Mouse (Mus musculus) CD4-positive, CD25-positive, alpha-beta regulatory T cell, adult 2 months (primary cell): ENCODE results near the gene Tmem63b.
A peak's percentile ranks its signal among the peaks of the same experiment; 100 is the strongest.

Experiments
- DNase-seq: peaks from one replicate; pipeline ENCODE4 v3.0.0-alpha.2; 2012; ENCODE audit warnings: low read depth, low spot score

Gene Tmem63b

GRCm38 (mm10) chr17:45686716-45687115 is at the start of gene Tmem63b:
Tmem63b (minus strand) TSS chr17:45686905.
- DNase-seq = peak; percentile 76

DNA sequence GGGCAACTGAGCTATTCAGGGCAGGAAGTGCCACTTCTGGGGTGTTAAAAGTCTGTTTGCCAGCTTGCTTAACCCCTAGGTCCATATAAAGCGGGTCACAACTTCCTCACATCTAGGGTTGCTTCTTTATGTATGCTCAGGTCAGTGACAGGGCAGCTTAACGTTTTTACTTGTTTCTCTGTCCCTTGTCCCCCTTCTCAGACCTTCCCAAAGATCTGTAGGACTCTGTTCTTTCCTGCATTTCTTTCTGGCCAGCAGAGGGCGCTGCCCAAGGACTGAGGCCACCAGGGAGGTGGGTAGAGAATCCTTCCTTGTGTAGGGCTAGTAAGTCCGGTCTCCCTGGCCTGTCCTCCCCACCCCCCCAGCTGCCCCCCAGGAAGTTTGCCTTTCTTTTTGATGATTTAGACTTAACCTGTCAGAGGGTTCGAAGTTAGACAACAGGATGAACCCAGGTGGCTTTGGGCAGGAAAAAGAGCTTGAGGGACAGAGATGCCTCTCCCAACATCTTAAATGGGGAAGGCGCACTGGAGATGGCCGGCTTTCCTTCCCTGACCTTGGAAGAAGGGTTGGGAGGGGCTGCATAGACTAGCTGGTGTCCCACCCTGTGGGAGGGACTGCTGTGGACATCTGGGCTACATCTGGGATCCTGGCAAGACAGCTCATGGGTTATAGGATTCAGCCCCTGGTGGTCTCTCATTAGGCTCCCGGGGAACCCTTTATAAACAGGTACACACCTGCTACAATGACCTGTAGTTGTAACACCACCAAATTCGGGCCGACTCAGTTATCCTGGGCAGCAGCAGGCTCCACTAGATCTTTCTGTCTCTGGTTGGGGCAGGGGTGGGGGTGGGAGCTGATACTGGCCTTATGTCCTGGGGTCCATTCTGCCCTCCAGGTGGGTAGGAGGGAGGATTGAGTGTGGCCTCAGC is 48.9 kb upstream of the Tmem63b start:
- peak; percentile 81 for DNase-seq

DNA sequence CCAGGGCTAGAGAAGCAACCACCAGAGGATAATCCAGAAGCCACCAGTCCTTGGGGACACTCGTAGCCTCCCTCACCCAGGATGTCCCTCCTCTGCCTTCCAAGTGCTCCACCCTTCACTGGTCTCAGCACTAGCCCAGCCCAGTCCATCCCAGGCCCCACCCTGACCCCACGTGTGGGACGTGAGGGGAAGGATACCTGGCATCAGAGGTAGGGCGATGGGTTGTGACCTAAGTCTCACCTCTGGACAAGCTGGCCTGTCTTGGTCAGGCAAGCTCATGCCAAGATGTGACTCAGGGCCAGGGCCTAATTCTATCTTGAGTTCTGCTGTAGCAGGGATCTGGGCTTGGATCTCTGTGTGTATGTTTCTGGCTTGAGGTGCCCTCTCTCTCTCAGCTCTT is 48.2 kb upstream of the Tmem63b start:
- DNase-seq = no peak

DNA sequence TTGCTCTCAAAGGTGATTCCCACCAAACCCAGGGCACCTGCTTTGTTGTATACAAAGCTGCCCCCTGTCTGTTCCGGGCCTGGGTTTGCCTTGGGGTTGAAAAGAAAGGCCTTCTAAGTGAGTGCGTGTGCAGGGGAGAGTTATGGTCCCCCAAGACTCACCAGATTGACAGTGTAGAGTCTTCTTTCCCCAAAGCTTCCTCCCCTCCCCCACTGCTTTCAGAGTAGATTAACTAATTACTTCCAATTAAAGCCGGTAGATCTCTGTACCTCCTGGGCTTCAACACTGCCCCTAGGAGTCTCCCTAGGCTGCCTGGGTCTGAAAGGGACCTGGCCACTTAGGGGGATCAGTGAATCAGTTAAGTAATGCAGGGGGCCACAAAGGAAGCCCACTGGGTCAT is 47.6 kb upstream of the Tmem63b start:
- no peak for DNase-seq

DNA sequence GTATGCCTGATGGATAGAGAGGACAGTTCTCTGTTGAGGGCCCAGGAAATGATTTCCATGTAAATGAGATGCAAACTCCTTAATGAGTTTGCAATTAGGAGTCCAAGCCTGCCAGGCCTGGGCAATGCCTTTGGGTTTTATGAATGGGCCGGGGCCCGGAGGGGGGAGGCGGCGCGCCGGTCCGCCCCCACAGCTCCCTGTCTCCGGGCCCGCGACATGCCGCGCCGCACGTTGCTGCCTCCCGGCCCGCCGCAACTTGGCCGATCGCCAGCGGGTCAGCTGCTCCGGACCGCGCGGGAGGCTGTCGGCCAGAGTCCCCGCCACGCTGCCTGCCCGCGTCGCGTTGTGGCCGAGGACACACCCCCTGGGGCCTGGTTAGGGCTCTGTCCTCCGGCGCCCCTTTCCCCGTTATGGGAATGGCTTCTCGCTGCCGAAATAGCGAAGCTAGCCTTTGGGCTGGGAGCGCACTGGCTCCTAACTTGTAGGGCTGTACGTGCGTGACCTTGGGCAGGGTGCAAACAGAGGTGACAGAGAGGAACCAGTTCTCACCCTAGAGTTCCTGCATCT is 47.1 kb upstream of the Tmem63b start, which contains the start of gene 1600014C23Rik:
TSS of gene 1600014C23Rik (minus strand) at position 110 of the 567 bp plus-strand sequence.
- no peak for DNase-seq

DNA sequence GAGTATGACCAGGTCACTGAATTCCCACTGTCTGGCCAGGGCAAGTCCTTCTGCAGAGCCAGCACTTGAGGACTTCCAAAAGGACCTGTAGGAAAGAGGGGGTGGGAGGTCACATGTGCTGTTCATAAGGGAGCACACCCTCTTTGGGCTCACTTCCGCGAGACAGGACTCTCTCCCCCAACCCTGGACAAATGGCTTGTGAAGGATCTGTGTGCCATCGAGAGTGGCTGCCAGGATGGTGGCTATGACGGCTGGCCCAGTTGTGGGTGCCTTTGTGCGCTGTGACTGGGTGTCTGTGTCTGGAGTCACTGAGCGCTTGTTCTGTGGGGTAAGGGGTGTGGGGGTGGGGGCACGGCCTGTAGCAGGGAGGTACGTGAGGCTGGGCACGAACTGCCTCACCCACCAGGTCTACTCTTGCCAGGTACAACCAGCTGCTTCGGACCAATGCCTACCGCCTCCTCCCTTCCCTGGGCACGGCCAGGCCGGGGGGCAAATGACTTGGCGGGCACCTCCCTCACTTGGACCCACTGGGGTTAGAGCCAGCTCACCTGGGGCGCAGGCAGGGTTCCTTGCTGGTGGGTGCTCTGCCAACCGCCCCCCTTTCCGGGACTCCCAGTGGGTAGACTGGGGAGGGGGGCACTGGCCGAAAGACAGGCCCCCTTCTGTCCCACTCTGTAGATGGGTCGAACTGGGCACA is 46.5 kb upstream of the Tmem63b start:
- DNase-seq = no peak

DNA sequence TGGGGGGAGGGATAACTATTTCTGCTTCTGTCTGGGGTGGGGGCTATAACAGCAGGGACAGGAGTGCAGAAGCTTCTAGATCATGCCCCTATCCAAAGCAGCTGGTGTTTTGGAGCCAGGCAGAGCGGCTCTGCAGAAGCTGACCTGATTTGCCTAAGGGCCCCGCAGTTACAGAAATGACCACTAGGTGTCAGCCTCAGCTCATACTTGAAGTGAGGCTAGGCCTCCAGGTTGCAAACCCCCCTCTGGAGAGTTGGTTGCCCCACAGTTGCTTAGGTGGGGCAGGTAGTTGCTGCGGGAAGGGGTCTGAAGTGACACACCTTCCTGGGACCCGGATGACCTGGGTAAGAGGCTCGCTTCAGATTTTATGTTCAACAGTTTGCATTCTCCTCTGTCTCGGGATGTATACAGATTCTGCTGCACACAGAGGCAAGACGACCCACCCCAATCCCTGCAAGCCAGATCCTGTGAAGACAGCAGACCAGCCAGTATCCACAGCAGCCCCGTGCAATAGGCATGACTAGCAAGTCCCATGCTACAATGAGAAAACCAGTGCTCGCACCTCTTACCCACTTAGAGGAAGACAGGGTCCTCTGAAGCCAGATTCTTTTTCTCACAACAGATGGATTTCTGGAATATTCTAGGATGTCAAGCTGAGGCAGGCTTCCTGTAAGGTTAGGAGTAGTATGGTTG is 44.6 kb upstream of the Tmem63b start:
- DNase-seq = peak; percentile 89

DNA sequence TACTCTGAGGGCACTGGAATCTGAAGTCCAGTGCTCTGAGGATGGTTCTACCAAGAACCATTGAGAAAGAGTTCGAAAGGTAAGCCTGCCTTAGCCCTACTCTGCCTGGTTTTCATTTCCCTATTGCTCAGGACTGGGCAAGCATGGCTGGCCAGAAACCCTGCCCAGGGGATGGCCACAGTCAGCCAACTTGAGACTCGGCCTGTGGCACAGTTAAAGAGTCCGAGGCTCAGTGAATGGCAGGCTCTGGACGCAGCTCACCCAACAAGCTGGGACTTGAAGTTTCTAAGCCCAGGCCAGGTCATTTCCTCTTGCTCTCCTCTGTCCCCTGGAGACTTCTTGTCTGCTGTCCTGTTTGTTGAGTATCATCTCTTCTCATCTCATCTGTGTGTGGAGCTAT is 44.0 kb upstream of the Tmem63b start:
- DNase-seq = no peak

GRCm38 (mm10) chr17:45729387-45729786 is 42.7 kb upstream of the Tmem63b start:
- DNase-seq = no peak

- no peak for DNase-seq
Observed at GRCm38 (mm10) chr17:45727983-45728723, 41.4 kb upstream of the Tmem63b start.

GRCm38 (mm10) chr17:45727481-45727880 is 40.8 kb upstream of the Tmem63b start:
- DNase-seq = no peak

- DNase-seq = no peak
Observed at GRCm38 (mm10) chr17:45726249-45726648, 39.5 kb upstream of the Tmem63b start.

GRCm38 (mm10) chr17:45724574-45724921 is 37.8 kb upstream of the Tmem63b start:
- no peak for DNase-seq

DNA sequence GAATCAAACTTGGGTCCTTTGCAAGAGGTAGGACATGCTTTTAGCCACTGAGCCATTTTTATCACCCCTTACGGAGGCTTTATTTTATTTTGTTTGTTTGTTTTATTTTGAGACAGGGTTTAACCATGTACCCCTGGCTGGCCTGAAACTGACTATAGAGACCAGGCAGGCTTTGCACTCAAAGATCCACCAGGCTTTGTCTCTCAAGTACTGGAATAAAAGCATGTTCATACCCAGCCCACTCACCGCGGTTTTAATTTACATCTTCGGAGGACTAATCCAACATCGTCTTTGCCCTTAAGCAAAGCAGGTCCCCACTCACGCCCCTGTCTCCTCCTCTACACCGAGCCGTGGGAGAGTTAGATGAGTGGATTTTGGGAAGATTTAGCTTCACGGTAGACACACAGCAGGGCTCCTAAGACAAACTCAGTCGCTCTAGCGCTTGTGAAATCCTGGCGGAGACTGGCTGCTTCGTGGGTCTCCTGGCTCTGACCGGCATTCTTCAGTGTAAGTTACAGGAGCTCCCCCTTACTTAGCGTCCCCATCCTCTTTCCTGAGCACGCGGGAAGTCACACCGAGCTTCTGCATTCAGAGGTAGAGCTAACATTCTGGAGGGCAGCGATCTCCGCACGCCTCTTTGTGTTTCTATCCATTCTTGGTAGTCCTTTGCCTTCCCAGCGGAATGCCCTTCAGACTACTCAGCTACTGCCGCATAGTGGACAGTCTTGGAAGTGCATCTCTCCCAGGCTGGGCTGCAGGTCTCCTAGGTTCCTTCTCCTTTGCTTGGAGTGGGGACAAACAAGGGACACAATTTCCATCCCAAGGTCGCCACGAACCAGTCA is 37.2 kb upstream of the Tmem63b start:
- peak; percentile 83 for DNase-seq

GRCm38 (mm10) chr17:45718323-45718722 is 31.6 kb upstream of the Tmem63b start:
- peak; percentile 79 for DNase-seq

DNA sequence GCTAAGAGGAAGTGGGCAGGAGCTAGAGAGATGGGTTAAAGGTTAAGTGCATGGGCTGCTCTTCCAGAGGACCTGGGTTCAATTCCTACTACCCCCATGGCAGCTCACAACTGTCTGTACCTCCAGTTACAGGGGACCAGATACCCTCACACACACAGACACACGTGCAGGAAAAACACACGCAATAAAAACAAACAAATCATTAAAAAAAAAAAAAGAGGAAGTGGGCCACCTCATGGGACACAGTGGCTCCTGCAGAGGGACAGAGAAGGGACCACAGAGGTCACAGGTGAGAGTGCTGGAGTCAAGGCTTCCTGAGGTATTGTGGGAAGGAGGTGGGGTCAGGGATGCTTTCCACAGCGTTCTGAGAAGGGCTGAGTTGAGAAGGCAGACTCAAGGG is 24.8 kb upstream of the Tmem63b start:
- no peak for DNase-seq

GRCm38 (mm10) chr17:45710407-45710806 is 23.7 kb upstream of the Tmem63b start:
- DNase-seq = no peak

DNA sequence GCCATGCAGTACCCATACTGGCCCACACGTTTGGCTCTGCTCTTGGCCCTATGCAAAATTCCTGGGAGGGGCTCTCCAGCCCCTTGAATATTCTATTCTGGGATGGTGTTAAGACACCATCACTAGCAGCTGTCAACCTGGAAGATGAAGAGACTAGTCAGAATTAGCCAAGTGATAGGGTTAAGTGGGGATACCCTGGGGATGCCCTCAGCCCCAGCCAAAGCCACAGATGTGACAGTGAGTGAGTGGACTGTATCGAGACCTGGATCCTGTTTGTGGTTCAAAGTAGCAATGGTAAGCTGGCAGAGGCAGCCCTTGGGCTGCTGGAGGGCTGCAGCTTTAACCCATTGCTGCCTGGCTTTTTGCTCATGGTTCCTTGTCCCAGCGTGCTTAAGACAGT is 23.1 kb upstream of the Tmem63b start:
- DNase-seq = no peak

DNA sequence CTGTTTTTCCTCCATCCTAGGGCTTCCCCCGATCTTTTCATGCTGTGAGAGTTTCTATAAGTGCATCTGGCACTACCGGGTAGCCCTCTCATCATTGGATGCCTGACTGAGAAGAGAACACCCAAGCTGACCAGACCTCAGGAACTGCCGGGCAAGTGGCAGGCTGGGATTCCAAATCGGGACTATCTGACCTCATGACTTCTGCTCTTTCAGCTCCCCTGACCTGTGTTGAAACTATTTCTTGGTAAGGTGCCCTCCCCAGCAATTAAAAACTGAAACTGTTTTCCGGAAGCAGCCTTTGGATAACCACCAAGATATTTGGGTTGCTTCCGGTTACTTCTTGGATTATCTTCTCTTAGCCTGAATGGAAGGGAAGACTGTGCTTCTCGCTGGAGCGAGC is 21.5 kb upstream of the Tmem63b start:
- no peak for DNase-seq

DNA sequence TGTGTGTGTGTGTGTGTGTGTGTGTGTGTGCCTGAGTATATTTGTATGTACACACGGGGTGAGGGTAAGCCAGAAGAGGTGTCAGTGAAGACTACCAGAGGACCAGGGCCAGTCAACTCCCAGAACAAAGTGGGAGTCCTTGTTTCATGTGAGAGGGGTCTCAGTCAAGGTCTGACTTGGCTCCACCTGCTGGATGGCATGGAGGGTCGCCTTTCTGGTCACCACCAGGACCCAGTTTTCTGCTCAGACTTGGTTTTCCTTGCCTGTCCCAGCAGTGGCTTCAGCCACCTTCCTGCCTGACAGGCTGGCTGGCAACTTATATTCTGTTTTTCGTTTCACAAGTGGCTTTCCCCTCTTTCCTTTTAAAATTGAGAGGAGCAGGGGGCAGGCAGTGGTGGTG is 20.7 kb upstream of the Tmem63b start:
- DNase-seq = no peak
